ENCODE assay signal across 11 mouse cellular contexts in the genomic region with DNA sequence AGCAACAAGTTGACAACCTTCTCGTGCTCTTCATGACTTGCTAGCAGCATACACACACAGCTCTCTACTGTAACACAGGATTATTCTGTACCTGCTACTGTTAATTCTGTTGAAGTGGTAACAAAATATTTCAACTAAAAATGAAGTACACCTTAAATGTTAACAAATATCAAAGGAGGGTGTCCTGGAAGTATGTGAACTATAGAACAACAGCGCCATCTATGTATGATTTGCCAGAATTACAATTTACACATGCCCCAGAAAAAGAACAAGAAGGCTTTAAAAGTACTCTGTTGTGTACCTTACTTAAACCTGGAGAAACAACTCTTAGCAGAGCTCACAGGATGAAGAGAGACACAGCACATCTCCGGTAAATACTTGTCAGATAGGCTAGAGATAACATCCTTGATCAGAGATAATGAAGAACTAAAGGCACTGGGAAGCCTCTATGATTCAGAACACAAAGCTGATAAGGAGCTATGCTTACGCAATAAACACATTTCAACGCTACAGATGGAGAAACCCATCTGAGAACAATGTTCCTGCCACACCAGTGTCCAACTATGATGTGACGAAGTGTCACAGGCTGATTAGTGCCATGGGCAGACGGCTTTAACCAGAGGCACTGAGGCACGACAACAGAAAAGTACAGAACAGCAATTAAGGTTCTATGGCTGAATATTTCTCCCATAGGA. TPM values are rescaled to one million over a fixed set of nuclear protein-coding genes. Genes with fewer than 3 reads are reported as not detected.
DNase-seq lines count a peak whose midpoint lies in the region; ATAC-seq lines count a peak whose summit lies in the region.
"Had no signal": no experiment of that assay in that cellular context is flagged by ENCODE, and none has a peak within 500 bp of the region (broad histone marks: within the 10 kb centered on the region; RNA-seq: fewer than 3 reads in every experiment).

No protein-coding gene starts in this region.

- 73% methylated on average over 8 of the region's 8 CpGs for WGBS in embryonic facial prominence, embryonic 14.5 days
- 80% methylated on average over 8 of the region's 8 CpGs for WGBS in hindbrain, embryonic 12.5 days

- H3K9ac ChIP-seq in embryonic facial prominence, embryonic 14.5 days (ENCODE audit: low read depth, low read length) = no peak overlapping the region
- no peak overlapping the region for H3K9ac ChIP-seq in hindbrain, embryonic 12.5 days
- H3K9ac ChIP-seq: limb, embryonic 15.5 days had no signal

- ATAC-seq in embryonic facial prominence, embryonic 14.5 days (ENCODE audit: low read depth) = no peak
- no peak for ATAC-seq in hindbrain, embryonic 12.5 days (ENCODE audit: low FRiP score)

- peak; percentile 34 for DNase-seq in heart, adult 8-10 months (ENCODE audit: low spot score)
- no peak for DNase-seq in heart, postnatal 25 days (ENCODE audit: low spot score)
- DNase-seq in thymus, postnatal 0 days (ENCODE audit: low spot score) = peak; percentile 59
- DNase-seq in thymus, adult 18-20 months = no peak
- peak; percentile 14 for DNase-seq in embryonic facial prominence, embryonic 14.5 days (ENCODE audit: low spot score)
- no peak for DNase-seq in right cerebral cortex, adult 2 months (ENCODE audit: low spot score in 2 of 2)
- DNase-seq in kidney, adult 11 months = no peak
- DNase-seq: gastrocnemius, postnatal 36 days had no signal

- H3K9me3 ChIP-seq in embryonic facial prominence, embryonic 14.5 days (ENCODE audit: control insufficient read depth, low read length) = 0 out of 2 replicates have a peak, but pooled peaks cover 8% of the 10 kb centered on the region
- no peaks in the 10 kb centered on the region for H3K9me3 ChIP-seq in hindbrain, embryonic 12.5 days (replicated peaks)
- H3K9me3 ChIP-seq: limb, embryonic 15.5 days had no signal

- H3K4me1 ChIP-seq in embryonic facial prominence, embryonic 14.5 days (ENCODE audit: control insufficient read depth, insufficient read depth, low read length) = no peaks in the 10 kb centered on the region
- no peaks in the 10 kb centered on the region for H3K4me1 ChIP-seq in hindbrain, embryonic 12.5 days
- H3K4me1 ChIP-seq: limb, embryonic 15.5 days had no signal

- H3K4me3 ChIP-seq in embryonic facial prominence, embryonic 14.5 days (ENCODE audit: low read depth, low read length) = no peak overlapping the region
- H3K4me3 ChIP-seq in hindbrain, embryonic 12.5 days = no peak overlapping the region
- H3K4me3 ChIP-seq: limb, embryonic 15.5 days had no signal

- no peak overlapping the region for H3K4me2 ChIP-seq in embryonic facial prominence, embryonic 14.5 days (ENCODE audit: low read depth, low read length)
- no peak overlapping the region for H3K4me2 ChIP-seq in hindbrain, embryonic 12.5 days (replicated peaks)
- H3K4me2 ChIP-seq: limb, embryonic 15.5 days had no signal

- H3K36me3 ChIP-seq in embryonic facial prominence, embryonic 14.5 days (ENCODE audit: control insufficient read depth, insufficient read depth, low read length) = peaks cover 85% of the 10 kb centered on the region
- H3K36me3 ChIP-seq in hindbrain, embryonic 12.5 days = peaks cover 85% of the 10 kb centered on the region

- H3K27me3 ChIP-seq in embryonic facial prominence, embryonic 14.5 days (replicated peaks; ENCODE audit: control insufficient read depth, insufficient read depth, low read length) = no peaks in the 10 kb centered on the region
- H3K27me3 ChIP-seq in hindbrain, embryonic 12.5 days = no peaks in the 10 kb centered on the region
- H3K27me3 ChIP-seq: limb, embryonic 15.5 days had no signal

- no peak overlapping the region for H3K27ac ChIP-seq in embryonic facial prominence, embryonic 14.5 days (replicated peaks; ENCODE audit: low read depth, low read length)
- H3K27ac ChIP-seq in hindbrain, embryonic 12.5 days = no peak overlapping the region
- H3K27ac ChIP-seq: limb, embryonic 15.5 days had no signal

- intact Hi-C loops in heart, postnatal 25 days (cut with DNase I) = loop anchor here (2.0 to 10.0 kb wide), 4 partner anchors 279 to 542 kb away; no protein-coding TSS in a partner anchor

RNA-seq across cellular contexts. Expression of a gene that starts 19.8 kb away (rescaled TPM):
- 1,000 to 10,000 TPM in 2 of 4 experiments, 100 to 1,000 TPM in 2; 926 to 1,166 (median 1,047) TPM for total RNA-seq in heart, adult 8-10 months (2022)
- total RNA-seq in heart, postnatal 25 days (2021) = 1,000 to 10,000 TPM; 1,015 to 1,018 TPM
- polyA plus RNA-seq in thymus, postnatal 0 days (2015; fragmentation: Nextera tagmentation; extraction: Ambion mirVana) = 233 and 235 TPM in 2 replicates
- polyA plus RNA-seq in embryonic facial prominence, embryonic 14.5 days (2014; fragmentation: Nextera tagmentation; extraction: Ambion mirVana) = 256 and 284 TPM in 2 replicates
- 211 and 248 TPM in 2 replicates for polyA plus RNA-seq in hindbrain, embryonic 12.5 days (2016; fragmentation: Nextera tagmentation; extraction: Ambion mirVana)

RNA-seq across cellular contexts. Expression of a gene that starts 31.0 kb away (rescaled TPM):
- total RNA-seq in heart, adult 8-10 months (2022) = not detected
- total RNA-seq in heart, postnatal 25 days (2021) = not detected
- polyA plus RNA-seq in thymus, postnatal 0 days (2015; fragmentation: Nextera tagmentation; extraction: Ambion mirVana) = not detected in 2 replicates
- polyA plus RNA-seq in embryonic facial prominence, embryonic 14.5 days (2014; fragmentation: Nextera tagmentation; extraction: Ambion mirVana) = 0.03 TPM in 1 of 2 replicates, not detected in the other
- not detected in 2 replicates for polyA plus RNA-seq in hindbrain, embryonic 12.5 days (2016; fragmentation: Nextera tagmentation; extraction: Ambion mirVana)
- total RNA-seq: gastrocnemius, postnatal 36 days had no signal
- polyA plus RNA-seq: limb, embryonic 15.5 days; small intestine, adult 2 months had no signal

RNA-seq across cellular contexts. Expression of a gene that starts 42.0 kb away (rescaled TPM):
- not detected for total RNA-seq in heart, adult 8-10 months (2022)
- total RNA-seq in heart, postnatal 25 days (2021) = not detected
- polyA plus RNA-seq in thymus, postnatal 0 days (2015; fragmentation: Nextera tagmentation; extraction: Ambion mirVana) = not detected in 2 replicates
- polyA plus RNA-seq in embryonic facial prominence, embryonic 14.5 days (2014; fragmentation: Nextera tagmentation; extraction: Ambion mirVana) = not detected in 2 replicates
- not detected in 2 replicates for polyA plus RNA-seq in hindbrain, embryonic 12.5 days (2016; fragmentation: Nextera tagmentation; extraction: Ambion mirVana)
- total RNA-seq: gastrocnemius, postnatal 36 days had no signal
- polyA plus RNA-seq: limb, embryonic 15.5 days; small intestine, adult 2 months had no signal

Comparison
In these comparisons a context has a peak if more than half of its experiments do, and no peak if none do; other contexts are left out.
1. DNase-seq: peak in heart, adult 8-10 months (single experiment), thymus, postnatal 0 days (single experiment) and embryonic facial prominence, embryonic 14.5 days (single experiment); none in heart, postnatal 25 days (single experiment), thymus, adult 18-20 months (0 of 2), right cerebral cortex, adult 2 months (0 of 2) and kidney, adult 11 months (single experiment).